Mouse (Mus musculus): Measurements from ENCODE around the gene Foxa2. TPM values are rescaled to one million over a fixed set of nuclear protein-coding genes. Genes with fewer than 3 reads are reported as not detected.

Gene Foxa2
- polyA plus RNA-seq, 2 experiments = 2.8 to 3.2 TPM

DNA sequence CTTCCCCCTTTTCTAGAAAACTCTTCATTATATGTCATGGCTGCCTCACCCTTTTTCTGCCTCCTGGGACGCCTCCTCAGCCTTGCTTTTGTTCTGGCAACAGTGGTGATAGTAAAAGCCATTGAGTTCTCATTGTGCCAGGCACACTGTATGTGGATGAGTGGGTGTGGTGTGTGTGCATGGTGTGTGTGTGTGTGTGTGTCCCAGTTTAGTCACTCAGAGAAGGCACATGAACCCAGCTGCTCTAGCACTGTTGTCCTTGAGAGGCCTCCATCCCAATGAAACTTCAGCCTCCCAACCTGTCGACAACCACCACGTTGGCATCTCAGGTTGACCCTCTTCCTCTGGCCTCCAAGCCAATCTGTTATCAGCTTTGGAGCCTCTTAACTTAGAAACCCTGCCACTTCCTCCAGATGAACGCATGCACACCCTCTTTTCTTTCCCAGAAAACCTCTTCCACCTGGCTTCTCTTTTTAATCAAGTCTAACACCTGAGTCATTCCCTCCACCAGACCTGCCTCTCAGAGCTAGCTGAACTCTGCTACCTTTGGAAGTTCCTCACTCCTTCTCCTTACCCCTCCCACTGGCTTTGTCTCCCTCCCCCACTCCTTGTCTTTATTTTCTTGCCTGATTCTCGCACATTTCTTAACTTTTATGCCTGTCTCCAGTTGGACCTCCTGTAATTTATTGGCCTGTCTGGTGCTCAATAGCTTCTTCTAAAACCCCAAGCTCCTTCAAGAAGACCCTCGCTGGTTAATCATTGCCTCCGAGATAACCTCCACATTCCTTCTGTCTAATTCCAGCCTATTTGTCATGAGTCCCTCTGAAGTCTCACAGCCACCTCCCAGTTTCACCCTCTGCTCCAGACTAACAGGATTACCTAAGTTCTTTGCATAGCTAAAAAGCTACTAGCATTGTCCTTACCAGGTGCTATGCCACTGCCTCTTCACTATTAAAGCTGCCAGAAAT is 41.9 kb downstream of the Foxa2 start:
- ATAC-seq (ENCODE audit: insufficient read depth) (no peak), DNase-seq (ENCODE audit: low read depth in 3 of 3, low spot score in 3 of 3) (no peak)
- 44% methylated on average over 7 of the region's 7 CpGs for WGBS (ENCODE audit: insufficient replicate concordance)
- Histone ChIP-seq H3K4me3 (ENCODE audit: insufficient read depth in 1 of 2, low read depth in 2 of 2, low read length in 2 of 2) (no peak overlapping the region), H3K27me3 (ENCODE audit: control insufficient read depth, insufficient read depth, low read length) (no peaks in the 10 kb centered on the region), H3K4me2 (ENCODE audit: low read depth) (no peak overlapping the region), H3K36me3 (replicated peaks; ENCODE audit: control insufficient read depth, insufficient read depth, low read depth) (no peaks in the 10 kb centered on the region), H3K9me3 (ENCODE audit: control insufficient read depth, low read length) (no peaks in the 10 kb centered on the region), H3K27ac (no peak overlapping the region), H3K9ac (replicated peaks) (no peak overlapping the region), H3K4me1 (replicated peaks; ENCODE audit: control insufficient read depth in 2 of 2, insufficient read depth in 2 of 2, low read length in 1 of 2) (no peaks in the 10 kb centered on the region)
- TF ChIP-seq CTCF (IDR thresholded peaks at IDR 0.05; ENCODE audit: low read depth) (no peak), EP300 (IDR thresholded peaks at IDR 0.05; ENCODE audit: low read depth) (no peak)

DNA sequence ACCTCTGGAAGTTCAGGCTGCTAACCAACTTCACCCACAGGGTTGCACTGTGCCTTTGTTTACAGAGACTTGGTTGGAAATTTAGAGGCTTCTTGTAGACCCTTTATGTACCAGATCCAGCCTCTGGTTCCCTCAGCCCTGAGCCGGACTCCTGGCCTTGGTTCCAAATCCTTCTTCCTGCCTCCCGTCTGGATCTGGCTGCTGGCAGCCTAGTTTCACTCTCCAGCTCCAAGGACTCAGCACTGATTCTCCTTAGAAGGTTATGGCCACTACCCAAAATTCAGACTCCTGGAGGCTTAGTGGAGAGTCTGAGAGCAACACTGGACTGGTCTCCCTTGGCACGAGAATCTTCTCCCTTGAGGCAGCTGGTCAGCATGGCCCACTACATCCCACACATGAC is 43.3 kb downstream of the Foxa2 start:
- Histone ChIP-seq H3K4me2 (ENCODE audit: low read depth) (no peak overlapping the region), H3K4me3 (ENCODE audit: insufficient read depth in 1 of 2, low read depth in 2 of 2, low read length in 2 of 2) (no peak overlapping the region), H3K27ac (no peak overlapping the region), H3K9ac (replicated peaks) (no peak overlapping the region), H3K27me3 (ENCODE audit: control insufficient read depth, insufficient read depth, low read length) (no peaks in the 10 kb centered on the region), H3K36me3 (replicated peaks; ENCODE audit: control insufficient read depth, insufficient read depth, low read depth) (no peaks in the 10 kb centered on the region), H3K4me1 (replicated peaks; ENCODE audit: control insufficient read depth in 2 of 2, insufficient read depth in 2 of 2, low read length in 1 of 2) (no peaks in the 10 kb centered on the region), H3K9me3 (ENCODE audit: control insufficient read depth, low read length) (no peaks in the 10 kb centered on the region)
- no peak for TF ChIP-seq EP300 (IDR thresholded peaks at IDR 0.05; ENCODE audit: low read depth)
- TF ChIP-seq CTCF (IDR thresholded peaks at IDR 0.05; ENCODE audit: low read depth) = no peak
- DNase-seq (ENCODE audit: low read depth in 3 of 3, low spot score in 3 of 3) (no peak), ATAC-seq (ENCODE audit: insufficient read depth) (no peak)
- 60% methylated on average over 3 of the region's 3 CpGs for WGBS (ENCODE audit: insufficient replicate concordance)

DNA sequence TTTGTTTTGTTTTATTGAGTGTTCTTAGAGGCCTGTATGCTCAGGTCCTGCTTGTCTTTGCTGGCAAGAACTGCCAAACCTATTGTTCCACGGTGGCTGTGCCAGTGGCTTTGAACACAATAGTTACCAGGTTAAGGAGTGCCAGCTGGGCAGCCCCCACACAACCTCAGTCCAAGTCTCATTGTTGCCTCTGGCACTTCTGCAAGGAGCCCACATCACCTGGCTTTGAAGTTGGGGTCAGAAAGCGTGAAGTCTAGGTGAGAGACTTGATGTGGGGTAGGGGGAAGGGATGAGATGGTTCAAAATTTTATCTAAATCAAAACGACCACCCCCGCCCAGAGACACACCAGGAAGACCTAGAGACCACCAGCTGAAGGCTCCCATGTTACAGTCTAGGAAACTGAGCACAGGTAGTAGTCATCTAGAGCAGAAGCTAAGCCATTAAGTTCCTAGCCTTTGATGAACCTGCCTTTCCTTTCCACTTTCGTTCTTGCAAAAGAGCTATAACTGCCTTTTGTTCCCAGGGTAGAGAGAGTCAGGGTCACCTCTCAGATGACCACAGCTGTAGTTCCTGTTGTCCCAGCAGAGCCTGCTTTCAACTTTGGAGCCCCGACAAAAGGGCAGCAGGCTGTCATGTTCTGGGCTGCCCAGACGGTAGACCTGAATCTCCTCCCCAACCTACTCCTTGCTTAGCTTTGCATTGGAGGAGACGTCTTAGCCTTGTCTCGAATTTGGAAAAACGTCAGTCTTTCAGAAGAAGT is 48.4 kb downstream of the Foxa2 start:
- WGBS (ENCODE audit: insufficient replicate concordance) = 45% methylated on average over 10 of the region's 10 CpGs
- Histone ChIP-seq H3K9me3 (ENCODE audit: control insufficient read depth, low read length) (no peaks in the 10 kb centered on the region), H3K4me3 (ENCODE audit: insufficient read depth in 1 of 2, low read depth in 2 of 2, low read length in 2 of 2) (no peak overlapping the region), H3K27ac (no peak overlapping the region), H3K27me3 (ENCODE audit: control insufficient read depth, insufficient read depth, low read length) (no peaks in the 10 kb centered on the region), H3K4me2 (ENCODE audit: low read depth) (no peak overlapping the region), H3K4me1 (replicated peaks; ENCODE audit: control insufficient read depth in 2 of 2, insufficient read depth in 2 of 2, low read length in 1 of 2) (peaks cover 0 to 5% of the 10 kb centered on the region in 2 experiments; a peak in 1 of 4 replicates), H3K36me3 (replicated peaks; ENCODE audit: control insufficient read depth, insufficient read depth, low read depth) (no peaks in the 10 kb centered on the region), H3K9ac (replicated peaks) (no peak overlapping the region)
- no peak for ATAC-seq (ENCODE audit: insufficient read depth)
- TF ChIP-seq CTCF (IDR thresholded peaks at IDR 0.05; ENCODE audit: low read depth) (no peak), EP300 (IDR thresholded peaks at IDR 0.05; ENCODE audit: low read depth) (no peak)
- DNase-seq (ENCODE audit: low read depth in 3 of 3, low spot score in 3 of 3) = no peak

DNA sequence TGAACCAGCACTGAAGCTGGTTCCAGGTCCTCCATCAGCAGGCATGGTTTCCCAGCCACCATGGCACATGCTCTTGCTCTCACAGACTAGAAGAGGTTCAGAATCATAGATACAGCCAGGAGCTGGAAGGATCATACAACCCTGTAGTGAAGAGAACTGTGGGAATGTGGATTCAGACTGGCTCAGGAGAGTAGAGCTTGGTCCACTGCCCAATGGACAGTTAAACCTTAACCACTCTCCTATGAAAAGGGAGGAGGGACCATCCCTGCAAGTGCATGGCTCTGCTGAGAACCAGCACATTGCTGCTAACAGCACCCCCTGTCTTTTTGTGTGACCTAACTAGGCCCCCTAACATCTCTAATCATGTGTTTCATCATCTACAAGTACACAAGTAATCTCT is 50.0 kb downstream of the Foxa2 start:
- Histone ChIP-seq H3K9me3 (ENCODE audit: control insufficient read depth, low read length) (no peaks in the 10 kb centered on the region), H3K4me1 (replicated peaks; ENCODE audit: control insufficient read depth in 2 of 2, insufficient read depth in 2 of 2, low read length in 1 of 2) (peaks cover 0 to 9% of the 10 kb centered on the region in 2 experiments; a peak in 1 of 4 replicates), H3K9ac (replicated peaks) (no peak overlapping the region), H3K4me2 (ENCODE audit: low read depth) (no peak overlapping the region), H3K27ac (no peak overlapping the region), H3K4me3 (ENCODE audit: insufficient read depth in 1 of 2, low read depth in 2 of 2, low read length in 2 of 2) (no peak overlapping the region), H3K36me3 (replicated peaks; ENCODE audit: control insufficient read depth, insufficient read depth, low read depth) (no peaks in the 10 kb centered on the region), H3K27me3 (ENCODE audit: control insufficient read depth, insufficient read depth, low read length) (no peaks in the 10 kb centered on the region)
- DNase-seq (ENCODE audit: low read depth in 3 of 3, low spot score in 3 of 3) = no peak
- no peak for ATAC-seq (ENCODE audit: insufficient read depth)
- TF ChIP-seq EP300 (IDR thresholded peaks at IDR 0.05; ENCODE audit: low read depth) = no peak
- TF ChIP-seq CTCF (IDR thresholded peaks at IDR 0.05; ENCODE audit: low read depth) = no peak

DNA sequence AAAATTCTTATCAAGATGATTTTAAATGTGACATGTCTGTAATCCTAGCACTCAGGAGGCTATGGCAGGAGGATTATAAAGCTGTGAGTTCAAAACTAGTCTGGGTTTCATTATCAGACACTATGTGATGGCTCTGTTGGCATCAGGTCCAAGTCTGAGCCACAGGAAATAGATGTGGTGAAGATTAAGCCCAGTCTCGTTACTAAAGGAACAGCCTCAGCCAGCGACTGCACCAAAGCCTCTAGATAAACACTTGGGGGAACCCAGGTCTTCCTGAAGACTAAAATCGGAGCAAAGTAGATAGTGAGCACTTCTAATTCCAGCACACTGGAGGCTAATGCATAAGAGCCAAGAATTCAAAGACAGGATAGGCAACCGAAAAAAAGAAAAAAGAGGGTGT is 52.9 kb downstream of the Foxa2 start:
- H3K27ac ChIP-seq = no peak overlapping the region
- DNase-seq (ENCODE audit: low read depth in 3 of 3, low spot score in 3 of 3) (no peak), ATAC-seq (ENCODE audit: insufficient read depth) (no peak)
- no peaks in the 10 kb centered on the region for H3K27me3 ChIP-seq (ENCODE audit: control insufficient read depth, insufficient read depth, low read length)
- WGBS (ENCODE audit: insufficient replicate concordance) = 8% methylated on average over 4 of the region's 4 CpGs
- H3K9ac ChIP-seq (replicated peaks) = no peak overlapping the region
- peaks cover 0 to 9% of the 10 kb centered on the region in 2 experiments; a peak in 1 of 4 replicates for H3K4me1 ChIP-seq (replicated peaks; ENCODE audit: control insufficient read depth in 2 of 2, insufficient read depth in 2 of 2, low read length in 1 of 2)
- no peak overlapping the region for H3K4me3 ChIP-seq (ENCODE audit: insufficient read depth in 1 of 2, low read depth in 2 of 2, low read length in 2 of 2)
- H3K9me3 ChIP-seq (ENCODE audit: control insufficient read depth, low read length) = no peaks in the 10 kb centered on the region
- no peaks in the 10 kb centered on the region for H3K36me3 ChIP-seq (replicated peaks; ENCODE audit: control insufficient read depth, insufficient read depth, low read depth)
- TF ChIP-seq EP300 (IDR thresholded peaks at IDR 0.05; ENCODE audit: low read depth) (no peak), CTCF (IDR thresholded peaks at IDR 0.05; ENCODE audit: low read depth) (no peak)
- H3K4me2 ChIP-seq (ENCODE audit: low read depth) = no peak overlapping the region

All from liver, embryonic 14.5 days (tissue).